Mouse (Mus musculus) lung, postnatal 36 days (tissue): ENCODE measurements at regions not wholly inside any gene's neighbourhood (a gene's known extent, or its start where the extent isn't known, plus 50 kb on each side); places are given as distances from the start of the nearest gene placed in this dataset.

Source experiments
- DNase-seq: peaks from one replicate; pipeline ENCODE4 v3.0.0; 2022; ENCODE audit warnings: mixed read lengths

GRCm38 (mm10) chr1:166735545-166735944 lies 53.9 kb upstream of the Fmo9 start:
- DNase-seq = no peak

GRCm38 (mm10) chr1:166738029-166738428 lies 56.4 kb upstream of the Fmo9 start:
- peak; percentile 2 for DNase-seq

GRCm38 (mm10) chr1:166750236-166750635 lies 68.6 kb upstream of the Fmo9 start:
- DNase-seq = no peak

- DNase-seq = no peak
Measured at GRCm38 (mm10) chr1:166750777-166751176, 69.1 kb upstream of the Fmo9 start.

- no peak for DNase-seq
Measured at GRCm38 (mm10) chr1:166751436-166751835, 69.8 kb upstream of the Fmo9 start.

GRCm38 (mm10) chr1:166752990-166753709 lies 71.5 kb upstream of the Fmo9 start:
- no peak for DNase-seq

- DNase-seq = no peak
Measured at GRCm38 (mm10) chr1:166758987-166759386, 77.3 kb upstream of the Fmo9 start.

GRCm38 (mm10) chr1:166773114-166773513 lies 91.5 kb upstream of the Fmo9 start:
- DNase-seq = no peak

- DNase-seq = peak; percentile 20
Measured at GRCm38 (mm10) chr1:166782106-166782505, 100.5 kb upstream of the Fmo9 start.

GRCm38 (mm10) chr1:166787945-166788344 lies 106.3 kb upstream of the Fmo9 start:
- DNase-seq = no peak

- DNase-seq = no peak
Measured at GRCm38 (mm10) chr1:166788824-166789399, 107.3 kb upstream of the Fmo9 start.

- no peak for DNase-seq
Measured at GRCm38 (mm10) chr1:166793052-166793716, 111.5 kb upstream of the Fmo9 start.

GRCm38 (mm10) chr1:166793717-166794081 lies 112.1 kb upstream of the Fmo9 start:
- no peak for DNase-seq

- no peak for DNase-seq
Measured at GRCm38 (mm10) chr1:166794622-166795244, 113.1 kb upstream of the Fmo9 start.

GRCm38 (mm10) chr1:166795613-166796012 lies 114.0 kb upstream of the Fmo9 start:
- no peak for DNase-seq

- no peak for DNase-seq
Measured at GRCm38 (mm10) chr1:166796362-166796925, 114.8 kb upstream of the Fmo9 start.

- no peak for DNase-seq
Measured at GRCm38 (mm10) chr1:166796931-166797330, 115.3 kb upstream of the Fmo9 start.

- no peak for DNase-seq
Measured at GRCm38 (mm10) chr1:166800953-166801603, 119.4 kb upstream of the Fmo9 start.

- no peak for DNase-seq
Measured at GRCm38 (mm10) chr1:166801929-166802328, 120.3 kb upstream of the Fmo9 start.

GRCm38 (mm10) chr1:166803928-166804327 lies 122.3 kb upstream of the Fmo9 start:
- no peak for DNase-seq

GRCm38 (mm10) chr1:166804333-166804732 lies 122.7 kb upstream of the Fmo9 start:
- DNase-seq = no peak

GRCm38 (mm10) chr1:166807163-166807945 lies 125.7 kb upstream of the Fmo9 start:
- no peak for DNase-seq
